Mouse (Mus musculus): ENCODE results near the gene Sp3.
"Not testable (repeated sequence)": the region's sequence is repeated elsewhere in the genome, so short reads cannot be mapped to it uniquely, and the experiment has no call there.

The Sp3 gene

GRCm38 (mm10) chr2:72980337-72981074 lies at the start of gene Sp3:
Sp3 (minus strand) TSS chr2:72980446.
- DNase-seq (ENCODE audit: low spot score): peak; percentile 97

GRCm38 (mm10) chr2:73029846-73030245 lies 49.6 kb upstream of the Sp3 start:
- no peak for DNase-seq (ENCODE audit: low spot score)

GRCm38 (mm10) chr2:73028019-73028418 lies 47.8 kb upstream of the Sp3 start:
- DNase-seq (ENCODE audit: low spot score): no peak

- DNase-seq (ENCODE audit: low spot score): no peak
Observed at GRCm38 (mm10) chr2:73027126-73027525, 46.9 kb upstream of the Sp3 start.

GRCm38 (mm10) chr2:73023803-73024202 lies 43.6 kb upstream of the Sp3 start:
- DNase-seq (ENCODE audit: low spot score): no peak

- DNase-seq (ENCODE audit: low spot score): no peak
Observed at GRCm38 (mm10) chr2:73021046-73021445, 40.8 kb upstream of the Sp3 start.

GRCm38 (mm10) chr2:73019371-73020146 lies 39.3 kb upstream of the Sp3 start:
- peak; percentile 32 for DNase-seq (ENCODE audit: low spot score)

GRCm38 (mm10) chr2:73014063-73014462 lies 33.8 kb upstream of the Sp3 start:
- DNase-seq (ENCODE audit: low spot score): not testable (repeated sequence)

- no peak for DNase-seq (ENCODE audit: low spot score)
Observed at GRCm38 (mm10) chr2:73012636-73013035, 32.4 kb upstream of the Sp3 start.

- DNase-seq (ENCODE audit: low spot score): no peak
Observed at GRCm38 (mm10) chr2:73007472-73007871, 27.2 kb upstream of the Sp3 start.

- DNase-seq (ENCODE audit: low spot score): no peak
Observed at GRCm38 (mm10) chr2:73005611-73006515, 25.6 kb upstream of the Sp3 start.

- DNase-seq (ENCODE audit: low spot score): peak; percentile 87
Observed at GRCm38 (mm10) chr2:73003751-73004717, 23.8 kb upstream of the Sp3 start.

- DNase-seq (ENCODE audit: low spot score): no peak
Observed at GRCm38 (mm10) chr2:73003049-73003448, 22.8 kb upstream of the Sp3 start.

GRCm38 (mm10) chr2:73002451-73002850 lies 22.2 kb upstream of the Sp3 start:
- DNase-seq (ENCODE audit: low spot score): no peak

GRCm38 (mm10) chr2:73001994-73002393 lies 21.7 kb upstream of the Sp3 start:
- no peak for DNase-seq (ENCODE audit: low spot score)

- no peak for DNase-seq (ENCODE audit: low spot score)
Observed at GRCm38 (mm10) chr2:73000194-73000593, 19.9 kb upstream of the Sp3 start.

GRCm38 (mm10) chr2:72997586-72997985 lies 17.3 kb upstream of the Sp3 start:
- DNase-seq (ENCODE audit: low spot score): no peak

GRCm38 (mm10) chr2:72996808-72997378 lies 16.6 kb upstream of the Sp3 start:
- DNase-seq (ENCODE audit: low spot score): no peak

- DNase-seq (ENCODE audit: low spot score): no peak
Observed at GRCm38 (mm10) chr2:72995346-72996097, 15.3 kb upstream of the Sp3 start.

- DNase-seq (ENCODE audit: low spot score): no peak
Observed at GRCm38 (mm10) chr2:72994165-72994564, 13.9 kb upstream of the Sp3 start.

All from ovary, adult 18-20 months (tissue).